Mouse (Mus musculus): Measurements from ENCODE around the gene Pik3cb.
A peak's percentile ranks its signal among the peaks of the same experiment; 100 is the strongest.

Pik3cb gene

DNA sequence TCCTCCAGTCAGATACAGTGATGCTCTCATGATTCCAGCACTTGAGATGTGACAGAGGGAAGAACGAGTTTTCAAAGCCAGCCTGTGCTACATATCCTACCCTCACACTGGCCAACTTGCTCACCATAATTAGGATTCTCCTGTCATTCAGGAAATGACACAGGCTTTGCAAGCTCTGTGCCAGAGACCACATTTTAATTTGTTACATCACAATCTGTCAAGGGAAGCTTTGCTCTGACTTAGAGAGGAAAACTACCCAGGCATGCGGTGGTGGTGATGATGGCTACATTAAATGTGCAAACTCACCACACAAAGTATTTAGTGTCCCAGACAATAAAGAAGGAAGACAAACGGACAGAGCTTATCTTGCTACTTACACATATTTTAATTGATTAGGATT is 59.1 kb downstream of the Pik3cb start:
- DNase-seq = no peak

DNA sequence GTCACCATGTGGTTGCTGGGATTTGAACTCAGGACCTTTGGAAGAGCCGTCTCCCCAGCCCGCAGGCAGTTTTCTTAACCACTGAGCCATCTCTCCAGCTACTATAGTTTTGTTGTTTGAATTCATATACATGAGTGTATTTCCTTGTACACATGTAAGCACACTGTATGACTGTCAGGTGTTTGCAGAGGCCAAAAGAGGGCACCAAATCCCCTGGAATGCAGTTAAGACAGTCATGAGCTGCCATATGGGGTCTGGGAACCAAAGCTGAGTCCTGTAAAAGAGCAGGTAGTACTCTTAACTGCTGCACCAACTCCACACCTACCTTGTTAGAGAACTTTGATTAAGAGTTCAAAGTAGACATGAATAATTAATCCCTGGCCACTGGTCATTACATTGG is 59.8 kb downstream of the Pik3cb start:
- peak; percentile 7 for DNase-seq

DNA sequence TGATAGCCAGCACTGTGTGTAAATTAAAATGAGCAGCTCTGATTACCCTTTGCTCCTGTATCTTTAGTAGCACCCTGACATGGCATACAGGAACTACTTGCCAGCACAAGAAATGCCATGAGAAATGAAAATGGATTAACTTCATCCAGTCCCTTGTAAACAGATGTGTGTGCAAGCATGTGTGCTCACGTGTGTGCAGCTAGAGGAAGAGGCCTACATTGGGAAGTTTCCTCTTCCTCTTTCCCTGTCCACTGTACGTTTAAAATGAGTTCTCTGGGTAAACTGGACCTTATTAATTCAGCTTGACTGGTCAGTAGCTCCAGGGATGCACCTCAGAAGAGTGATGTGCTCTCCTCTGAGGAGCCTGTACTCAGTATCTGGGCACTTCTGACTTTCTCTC is 66.0 kb downstream of the Pik3cb start:
- DNase-seq = no peak

DNA sequence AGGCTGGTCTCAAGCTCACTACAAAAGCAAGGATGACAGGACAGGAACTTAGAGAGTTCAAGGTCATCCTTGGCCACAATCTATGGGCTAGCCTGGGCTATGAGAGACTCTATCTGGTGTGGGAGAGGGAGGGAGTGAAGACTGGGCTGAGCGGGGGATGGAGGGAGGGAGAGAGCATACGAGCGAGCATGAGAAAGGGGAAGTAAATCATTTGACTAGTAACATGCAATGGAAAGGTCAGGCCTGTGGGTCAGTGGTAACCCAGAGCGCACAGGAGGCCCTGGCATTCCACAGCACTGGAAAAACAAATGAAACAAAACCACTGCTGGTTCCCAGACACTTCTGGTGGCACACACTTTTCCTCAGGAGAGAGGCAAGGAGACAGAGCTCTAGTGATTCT is 67.9 kb downstream of the Pik3cb start:
- no peak for DNase-seq

DNA sequence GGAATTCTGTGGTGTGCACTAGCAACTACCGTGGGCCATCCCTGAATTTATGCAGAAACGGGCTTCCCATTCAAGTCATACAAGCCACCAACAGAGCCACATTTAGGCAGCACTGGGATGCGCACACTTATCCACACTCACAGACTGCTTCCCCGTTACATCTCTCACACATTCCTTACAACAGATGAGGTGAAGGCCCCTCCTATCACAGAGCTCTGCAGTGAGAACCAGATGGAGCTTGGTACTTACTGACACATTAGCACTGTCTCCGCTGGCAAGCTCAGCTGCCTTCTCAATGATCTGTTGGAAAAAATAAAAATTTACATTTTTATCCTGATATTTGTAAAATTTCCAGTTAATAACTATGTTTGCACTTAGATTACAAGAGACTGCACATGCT is 75.1 kb downstream of the Pik3cb start:
- no peak for DNase-seq

DNA sequence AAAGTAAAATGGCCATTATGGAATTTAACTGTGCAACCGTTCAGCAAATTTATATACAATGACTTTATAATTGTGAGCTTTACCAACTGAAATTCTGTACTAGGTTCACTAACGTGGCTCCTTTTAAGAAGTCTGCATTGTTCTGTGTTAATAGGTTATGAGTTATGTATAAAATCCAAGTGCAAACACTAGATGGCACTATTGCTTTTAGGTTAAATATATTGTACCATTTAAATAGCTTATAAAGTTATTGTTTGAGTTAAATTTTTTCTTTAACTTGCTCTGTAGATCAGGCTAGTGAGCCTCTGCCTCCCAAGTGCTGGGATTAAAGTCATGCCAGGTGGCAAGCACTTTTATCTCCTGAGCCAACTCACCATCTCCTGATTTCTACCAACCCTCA is 76.2 kb downstream of the Pik3cb start:
- peak; percentile 60 for DNase-seq

DNA sequence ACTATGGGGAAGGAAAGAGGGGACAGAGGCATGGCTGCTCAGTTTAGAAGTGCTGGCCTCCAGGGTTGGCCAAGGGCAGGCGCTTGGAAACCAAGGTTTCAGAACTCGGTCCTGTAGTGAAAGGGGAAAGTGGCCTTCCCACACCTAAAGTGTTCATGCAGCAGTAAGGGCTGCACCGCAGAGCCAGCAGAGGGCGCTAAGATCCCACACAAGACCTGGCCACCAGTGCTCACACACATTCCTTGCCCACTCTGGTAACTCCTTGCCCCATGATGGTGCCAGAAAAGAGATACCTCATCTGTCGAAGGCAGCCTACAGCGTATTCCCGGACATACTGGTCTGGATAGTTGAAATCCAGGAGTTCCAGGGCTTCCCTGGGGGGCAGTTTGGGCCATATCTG is 77.9 kb downstream of the Pik3cb start:
- DNase-seq = peak; percentile 79

DNA sequence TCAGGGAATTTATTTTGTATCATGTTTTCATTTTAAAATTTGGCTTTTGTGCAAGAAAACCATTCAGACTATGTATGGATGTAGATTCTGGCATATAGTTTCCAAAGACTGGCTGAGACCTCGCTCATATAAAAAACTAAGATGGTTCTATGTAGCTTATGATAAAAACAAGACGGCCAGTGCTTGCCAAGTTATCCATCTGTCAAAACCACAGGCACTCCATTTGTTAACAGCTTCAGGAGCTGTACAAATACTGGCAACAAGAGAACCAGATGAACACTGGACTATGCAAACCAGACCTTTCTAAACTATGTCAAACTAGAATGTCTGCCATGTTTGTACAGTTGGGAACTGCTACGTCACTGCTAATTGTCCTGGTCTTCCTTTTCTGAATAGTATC is 82.7 kb downstream of the Pik3cb start:
- DNase-seq = no peak

DNA sequence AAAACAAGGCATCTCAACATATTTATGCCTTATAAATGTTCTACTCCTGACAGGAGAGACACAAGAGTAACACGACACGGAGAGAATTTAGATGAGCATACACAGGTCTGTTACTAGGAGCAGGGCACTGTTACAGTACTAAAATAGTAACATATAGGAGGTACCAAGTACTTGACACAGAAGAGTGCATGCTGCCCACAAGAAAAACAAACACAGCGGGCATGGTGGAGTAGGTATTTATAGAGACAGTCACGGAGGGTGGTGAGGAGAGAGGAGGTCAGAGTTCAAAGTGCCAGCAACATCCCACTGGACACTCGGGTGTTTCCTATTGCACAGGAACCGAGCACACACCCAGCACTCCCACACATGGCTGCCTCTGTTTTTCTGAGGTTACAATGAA is 90.7 kb downstream of the Pik3cb start:
- no peak for DNase-seq

DNA sequence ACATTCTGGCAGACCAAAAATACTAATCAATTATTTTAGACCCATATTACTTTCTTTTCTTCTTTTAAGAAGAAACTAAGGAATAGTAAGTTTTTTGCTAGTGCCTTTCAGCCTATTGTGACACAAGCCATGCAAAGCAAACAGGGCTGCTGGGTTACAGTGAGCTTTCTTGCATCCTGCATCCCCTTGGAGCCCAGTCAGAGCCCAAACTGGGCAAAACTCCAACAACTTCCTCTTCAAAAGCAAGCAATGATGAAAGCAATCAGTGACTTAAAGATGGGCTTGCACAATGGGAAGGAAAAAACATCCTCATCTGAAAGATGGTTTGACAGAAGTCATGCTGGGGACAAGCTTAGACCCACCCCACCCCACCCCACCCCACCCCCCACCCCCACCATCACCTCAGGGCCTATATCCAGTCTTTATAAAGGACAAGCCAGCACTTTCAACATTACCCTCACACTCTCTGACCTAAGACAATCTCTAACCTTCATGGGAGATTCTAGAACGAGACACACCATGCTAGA is 91.6 kb downstream of the Pik3cb start:
- DNase-seq = peak; percentile 24

DNA sequence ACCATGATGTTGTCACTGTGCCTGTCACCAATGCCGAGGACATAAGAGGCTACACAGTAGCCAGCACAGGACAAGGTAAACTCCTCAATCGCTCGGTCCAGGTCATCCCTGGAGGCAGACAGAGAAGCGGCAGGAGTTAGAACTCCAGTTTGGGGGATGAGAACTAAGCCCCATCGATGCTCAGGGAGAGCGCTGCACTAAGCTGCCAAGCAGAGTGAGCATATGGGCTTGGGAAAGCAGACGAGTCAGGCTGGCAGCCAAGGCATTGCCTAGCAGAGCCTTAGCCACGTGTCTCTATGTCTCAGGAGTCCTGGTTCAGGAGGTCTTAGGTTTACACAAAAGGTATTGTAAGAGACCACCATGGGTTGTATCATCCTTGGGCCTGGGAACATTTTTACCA is 95.7 kb downstream of the Pik3cb start:
- DNase-seq = no peak

DNA sequence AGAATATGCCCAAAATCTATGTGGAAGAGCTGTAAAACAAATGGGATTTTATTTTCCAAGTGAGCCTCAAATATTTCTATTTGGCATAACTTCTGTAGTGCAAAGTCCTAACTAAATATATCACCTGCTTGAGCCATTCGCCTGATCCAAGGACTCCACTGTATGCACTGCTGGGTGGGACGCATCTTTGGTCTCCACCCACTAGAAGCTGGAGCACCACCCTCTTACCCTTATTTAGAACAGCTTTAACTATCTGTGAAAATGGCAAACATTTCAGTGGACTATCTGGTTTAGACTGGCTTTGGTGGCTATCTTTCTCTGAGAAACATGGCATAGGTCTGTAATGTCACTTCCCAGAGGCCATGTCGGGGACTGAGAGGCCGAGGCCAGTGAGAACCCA is 97.8 kb downstream of the Pik3cb start:
- no peak for DNase-seq

DNA sequence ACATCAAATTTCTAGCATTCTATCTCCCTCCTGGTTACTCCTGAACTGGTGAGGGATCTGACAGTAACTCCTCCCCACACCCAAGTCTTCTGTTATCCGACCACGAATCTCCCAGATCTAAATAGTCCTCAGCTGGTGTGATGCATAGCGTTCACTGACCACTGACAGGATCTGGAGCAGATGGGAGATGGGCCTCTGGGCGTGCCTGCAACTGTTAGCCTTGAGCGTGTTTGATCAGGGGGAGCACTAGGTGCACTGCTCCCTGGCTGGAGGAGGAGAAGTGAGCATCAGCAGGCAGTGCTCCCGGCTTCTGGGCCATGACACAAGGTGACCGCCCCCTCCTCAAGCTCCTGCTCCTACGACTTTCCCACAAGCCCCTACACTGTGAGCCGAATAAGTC is 98.4 kb downstream of the Pik3cb start:
- DNase-seq = no peak

DNA sequence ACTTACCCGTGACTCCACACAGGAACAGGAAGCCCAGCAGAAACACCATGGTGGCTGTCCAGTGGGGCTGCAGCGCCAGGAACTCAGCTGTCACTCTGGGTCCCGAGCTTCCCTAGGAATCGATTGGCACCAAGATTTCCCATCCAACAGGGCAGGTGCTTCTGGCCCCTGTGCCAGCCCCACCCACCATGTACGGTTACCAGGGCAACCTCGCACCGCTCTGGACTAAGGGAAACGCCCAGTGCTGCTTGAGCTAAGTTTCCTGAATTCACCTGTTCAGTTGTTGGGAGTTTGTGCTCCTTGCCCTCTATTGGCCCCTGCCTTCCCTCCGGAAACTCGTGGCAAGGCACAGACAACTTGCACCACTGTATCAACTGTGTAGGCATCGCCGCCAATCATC is 104.8 kb downstream of the Pik3cb start, which contains the start of gene Gm1123:
TSS of gene Gm1123 (minus strand) at position 141 of the 400 bp plus-strand sequence.
- no peak for DNase-seq

DNA sequence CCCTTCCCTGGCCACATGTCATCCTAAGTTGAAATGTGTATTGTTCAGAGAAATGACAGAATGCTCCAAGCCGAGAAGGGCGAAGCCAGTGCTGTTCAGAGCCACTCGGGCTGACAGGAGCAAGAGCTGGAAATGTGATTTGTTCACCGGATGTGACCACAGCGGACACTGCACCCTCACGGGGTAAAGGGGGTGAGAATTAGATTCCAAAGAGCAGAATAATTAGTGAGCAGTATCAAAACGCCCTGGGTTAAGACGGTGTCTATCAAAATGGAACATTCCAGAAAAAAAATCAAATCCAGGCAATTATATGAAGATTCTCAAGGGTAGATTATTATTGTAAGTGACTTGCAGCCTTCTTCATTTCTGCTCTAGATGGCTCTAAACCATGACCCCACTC is 106.3 kb downstream of the Pik3cb start:
- DNase-seq = no peak

DNA sequence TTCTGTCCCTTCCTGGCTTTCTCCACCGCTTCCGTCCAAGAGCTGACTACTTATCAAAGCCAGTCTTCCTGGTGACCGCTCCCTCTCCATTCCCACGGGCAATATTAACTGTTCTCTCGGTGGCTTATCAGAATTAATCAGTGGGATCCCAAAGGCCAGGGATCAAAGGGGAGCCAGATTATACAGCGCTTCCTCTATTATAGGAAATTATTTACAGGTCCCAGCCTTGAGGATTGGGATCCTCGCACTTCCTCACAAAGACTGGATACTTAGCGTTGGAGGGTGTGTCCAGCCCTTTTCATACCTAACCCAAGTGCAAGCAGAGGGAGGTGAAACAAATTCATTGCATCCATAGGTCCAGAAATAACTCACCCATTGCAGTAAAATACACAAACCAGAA is 108.4 kb downstream of the Pik3cb start:
- DNase-seq = no peak

DNA sequence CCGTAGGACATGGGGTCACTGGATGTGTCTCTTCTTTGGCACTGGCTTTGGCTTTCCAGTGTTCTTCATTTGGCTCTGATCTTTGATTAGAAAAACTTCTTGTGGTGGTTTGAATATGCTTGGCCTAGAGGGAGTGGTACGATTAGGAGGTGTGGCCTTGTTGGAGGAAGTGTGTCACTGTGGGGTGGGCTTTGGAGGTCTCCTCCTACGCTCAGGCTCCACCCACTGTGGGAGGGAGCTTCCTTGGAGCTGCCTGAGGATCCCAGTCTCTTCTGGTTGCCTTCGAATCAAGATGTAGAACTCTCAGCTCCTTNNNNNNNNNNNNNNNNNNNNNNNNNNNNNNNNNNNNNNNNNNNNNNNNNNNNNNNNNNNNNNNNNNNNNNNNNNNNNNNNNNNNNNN is 118.7 kb downstream of the Pik3cb start:
- no peak for DNase-seq

DNA sequence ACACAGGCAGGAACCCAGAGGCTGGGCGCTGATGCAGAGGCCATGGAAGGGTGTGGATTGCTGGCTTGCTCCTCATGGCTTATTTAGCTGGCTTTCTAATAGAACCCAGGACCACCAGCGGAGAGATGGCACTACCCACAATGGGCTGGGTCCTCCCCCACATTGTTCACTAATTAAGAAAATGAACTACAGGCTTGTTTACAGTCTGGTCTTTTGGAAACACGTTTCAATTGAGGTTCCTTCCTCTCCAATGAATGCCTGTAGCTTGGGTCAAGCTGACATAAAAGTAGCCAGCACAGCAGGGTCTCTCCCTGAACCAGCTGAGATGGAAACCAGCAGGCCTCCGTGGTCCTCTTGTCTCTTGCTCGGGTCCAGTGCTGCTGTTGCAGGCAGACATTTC is 119.3 kb downstream of the Pik3cb start:
- DNase-seq = no peak

DNA sequence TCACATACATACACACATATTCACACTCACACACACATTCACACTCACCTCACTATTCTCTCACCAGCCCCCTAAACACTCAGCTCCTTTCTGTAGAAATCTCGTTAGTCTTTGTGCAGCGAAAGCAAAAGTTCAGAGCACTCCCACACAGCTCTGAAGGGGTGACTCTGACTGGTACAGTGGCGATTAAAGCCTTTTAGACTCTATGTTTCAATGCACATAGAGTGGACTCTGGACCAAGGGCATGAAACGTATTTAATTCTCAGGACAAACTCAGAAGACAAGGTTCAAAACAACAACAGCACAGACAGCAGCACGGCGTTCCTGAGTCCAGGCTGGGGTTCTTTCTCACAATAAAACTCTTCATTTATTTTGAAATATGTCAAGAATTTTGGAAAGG is 122.7 kb downstream of the Pik3cb start:
- DNase-seq = peak; percentile 78

DNA sequence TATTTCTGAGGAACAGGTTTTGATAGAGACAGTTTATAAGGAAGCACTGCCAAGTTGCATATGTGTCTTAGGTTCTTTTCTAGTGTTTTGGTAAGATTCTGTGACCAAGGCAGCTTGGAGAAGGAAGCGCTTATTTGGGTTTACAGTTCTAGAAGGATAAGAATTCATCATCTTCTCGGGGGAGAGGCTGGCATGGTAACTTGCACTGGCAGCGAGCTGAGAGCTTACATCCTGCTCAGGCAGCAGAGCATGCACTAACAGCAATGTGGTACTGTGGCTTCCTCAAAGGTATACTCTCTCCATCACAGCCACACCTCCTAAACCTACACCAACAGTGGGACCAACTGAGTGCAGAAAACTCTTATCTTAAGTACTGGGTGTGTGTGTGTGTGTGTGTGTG is 123.7 kb downstream of the Pik3cb start:
- DNase-seq = no peak

DNA sequence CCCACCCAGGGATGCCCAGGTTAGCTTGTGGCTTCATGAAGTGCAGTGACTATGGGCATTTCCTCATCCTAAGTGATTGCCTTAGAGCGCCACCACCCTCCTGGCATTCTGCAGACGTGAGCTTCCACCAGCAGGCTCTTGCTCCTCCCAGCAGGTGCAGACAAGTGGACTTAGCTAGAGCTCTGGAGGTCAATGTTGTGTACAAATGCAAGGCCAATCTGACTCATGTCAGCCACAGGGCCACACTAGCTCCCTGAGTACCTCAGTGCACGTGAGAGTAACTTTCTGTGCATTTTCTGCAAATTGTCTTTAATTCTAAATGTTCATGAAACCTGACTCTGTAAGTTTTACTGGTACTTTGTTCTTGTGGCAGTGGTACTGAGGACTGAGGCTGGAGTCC is 124.1 kb downstream of the Pik3cb start:
- DNase-seq = peak; percentile 25

DNA sequence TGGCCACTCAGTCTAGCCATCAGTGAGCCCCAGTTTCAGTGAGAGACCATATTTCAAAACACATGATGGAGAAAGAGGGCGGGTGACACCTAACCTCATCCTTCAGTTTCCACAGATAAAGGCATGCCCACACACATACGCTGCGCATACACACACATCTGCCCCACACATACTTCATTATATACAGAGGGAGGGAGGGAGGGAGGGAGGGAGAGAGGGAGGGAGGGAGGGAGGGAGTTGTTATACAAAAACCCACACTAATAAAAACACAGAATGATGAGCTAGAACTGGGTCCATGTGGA is 130.6 kb downstream of the Pik3cb start:
- no peak for DNase-seq

DNA sequence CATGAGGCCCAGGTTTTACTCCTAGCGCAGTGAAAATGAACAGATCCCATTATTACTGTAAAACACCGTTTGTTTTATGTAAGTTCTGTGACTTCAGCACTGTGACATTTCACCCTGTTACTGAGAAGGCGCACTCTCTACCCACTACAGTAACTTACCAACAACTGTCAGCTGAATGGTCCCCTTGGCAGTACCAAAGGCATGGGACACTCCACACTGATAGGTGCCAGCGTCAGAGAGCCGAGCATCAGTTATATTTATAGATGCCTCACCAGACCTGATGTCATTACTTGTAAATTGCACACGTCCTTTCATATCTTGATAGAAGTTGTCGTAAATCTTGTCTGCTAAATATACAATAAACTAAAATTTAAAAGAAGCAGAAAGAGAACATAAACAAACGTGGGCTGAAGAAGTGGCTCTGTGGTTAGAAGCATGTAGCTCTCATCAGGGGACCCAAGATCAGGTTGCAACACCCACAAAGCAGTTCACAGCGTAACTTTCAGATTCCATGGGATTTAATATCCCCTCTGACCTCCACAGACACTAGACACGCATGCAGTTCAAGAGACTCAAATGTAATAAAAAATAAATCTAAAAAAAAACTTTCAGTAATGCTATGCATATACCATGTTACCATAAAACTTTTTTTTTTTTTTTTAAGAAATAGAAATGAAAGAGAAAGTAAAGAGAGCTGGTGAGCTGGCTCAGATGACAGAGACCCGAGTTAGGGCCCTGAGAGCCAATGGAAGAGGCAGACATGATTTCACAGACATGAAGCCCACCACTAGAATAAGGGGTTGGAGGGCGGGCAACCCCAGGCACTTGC is 131.1 kb downstream of the Pik3cb start:
- no peak for DNase-seq

DNA sequence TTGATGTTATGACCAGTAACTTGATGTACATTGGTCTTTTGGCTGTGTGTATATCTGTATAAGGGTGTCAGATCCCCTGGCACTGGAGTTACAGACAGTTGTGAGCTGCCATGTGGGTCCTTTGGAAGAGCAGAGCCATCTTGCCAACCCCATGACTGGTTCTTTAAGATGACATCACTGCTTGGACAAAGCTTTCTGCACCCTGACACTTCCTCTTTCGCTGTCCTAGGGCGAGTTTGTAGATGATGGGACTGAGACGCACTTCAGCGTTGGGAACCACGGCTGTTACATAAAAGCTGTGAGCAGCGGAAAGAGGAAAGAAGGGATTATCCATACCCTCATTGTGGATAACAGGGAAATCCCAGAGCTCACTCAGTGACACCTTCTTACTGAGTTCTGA is 139.1 kb downstream of the Pik3cb start:
- DNase-seq = no peak

DNA sequence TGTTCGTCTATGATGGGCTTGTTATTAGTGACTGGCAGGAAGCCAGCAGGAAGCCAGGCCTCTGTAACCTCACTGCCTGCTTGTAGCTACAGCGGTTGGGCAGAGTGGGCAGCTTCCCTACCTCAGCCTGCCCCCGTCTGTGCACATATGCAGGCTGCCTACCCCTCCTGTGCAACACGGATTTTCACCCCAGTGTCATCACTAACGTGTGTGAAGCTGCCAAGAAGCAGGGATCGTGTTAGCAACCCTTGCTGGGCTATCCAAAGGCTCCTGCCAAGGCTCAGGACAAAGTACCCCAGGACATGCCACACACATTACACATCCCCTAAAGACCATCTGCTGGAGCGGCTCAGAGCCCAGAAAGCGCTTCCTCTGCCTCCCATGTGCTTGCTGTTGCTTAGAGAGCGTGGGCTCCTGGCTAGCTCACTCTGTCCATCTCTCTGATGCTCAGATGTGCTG is 140.5 kb downstream of the Pik3cb start:
- no peak for DNase-seq

Measured in kidney, adult 9 months (tissue).